In genomic region chr16:34063313-34063712, GRCm38 (mm10) we compare ENCODE assay signal across 17 mouse cellular contexts.
A peak's percentile ranks its signal among the peaks of the same experiment; 100 is the strongest.
DNase-seq lines count a peak whose midpoint lies in the region; ATAC-seq lines count a peak whose summit lies in the region.
"Had no signal": no experiment of that assay in that cellular context is flagged by ENCODE, and none has a peak within 500 bp of the region (broad histone marks: within the 10 kb centered on the region; RNA-seq: fewer than 3 reads in every experiment).

No protein-coding gene starts in this region.

- no peak overlapping the region for H3K27ac ChIP-seq in forebrain, embryonic 14.5 days (ENCODE audit: low read depth, low read length)
- no peak overlapping the region for H3K27ac ChIP-seq in forebrain, embryonic 15.5 days (replicated peaks)
- 0 out of 2 replicates have a peak overlapping the region, but pooled peaks have one; percentile 26 for H3K27ac ChIP-seq in midbrain, embryonic 14.5 days (replicated peaks; ENCODE audit: low read depth, low read length)
- H3K27ac ChIP-seq in midbrain, embryonic 16.5 days (ENCODE audit: low read length), result no peak overlapping the region
- H3K27ac ChIP-seq: stomach, embryonic 15.5 days had no signal

- H3K4me2 ChIP-seq in forebrain, embryonic 14.5 days (ENCODE audit: low read length), result no peak overlapping the region
- no peak overlapping the region for H3K4me2 ChIP-seq in forebrain, embryonic 15.5 days (replicated peaks)
- no peak overlapping the region for H3K4me2 ChIP-seq in midbrain, embryonic 14.5 days (ENCODE audit: low read length)
- no peak overlapping the region for H3K4me2 ChIP-seq in midbrain, embryonic 16.5 days (ENCODE audit: low read length)
- H3K4me2 ChIP-seq: stomach, embryonic 15.5 days had no signal

- H3K36me3 ChIP-seq in forebrain, embryonic 14.5 days (ENCODE audit: control insufficient read depth, insufficient read depth, low read length), result no peaks in the 10 kb centered on the region
- H3K36me3 ChIP-seq in forebrain, embryonic 15.5 days, result no peaks in the 10 kb centered on the region
- no peaks in the 10 kb centered on the region for H3K36me3 ChIP-seq in midbrain, embryonic 14.5 days (ENCODE audit: control insufficient read depth, insufficient read depth, low read length)
- no peaks in the 10 kb centered on the region for H3K36me3 ChIP-seq in midbrain, embryonic 16.5 days (ENCODE audit: control insufficient read depth, insufficient read depth, low read length)
- H3K36me3 ChIP-seq: stomach, embryonic 15.5 days had no signal

- H3K4me1 ChIP-seq in forebrain, embryonic 14.5 days (ENCODE audit: control insufficient read depth, insufficient read depth, low read length), result no peaks in the 10 kb centered on the region
- peaks cover 4% of the 10 kb centered on the region; the same call in 1 of the 2 replicates for H3K4me1 ChIP-seq in forebrain, embryonic 15.5 days
- no peaks in the 10 kb centered on the region for H3K4me1 ChIP-seq in midbrain, embryonic 14.5 days (ENCODE audit: control insufficient read depth, insufficient read depth, low read length)
- no peaks in the 10 kb centered on the region for H3K4me1 ChIP-seq in midbrain, embryonic 16.5 days (ENCODE audit: control insufficient read depth, insufficient read depth, low read length)

- ATAC-seq in forebrain, embryonic 14.5 days, result peak; percentile 44; the same call in 1 of the 2 replicates
- no peak; the same call in 1 of the 2 replicates for ATAC-seq in forebrain, embryonic 15.5 days (replicated peaks)
- ATAC-seq in midbrain, embryonic 14.5 days (ENCODE audit: low FRiP score, low TSS enrichment), result no peak
- no peak for ATAC-seq in midbrain, embryonic 16.5 days
- ATAC-seq: intestine, embryonic 16.5 days had no signal

- H3K9me3 ChIP-seq in forebrain, embryonic 14.5 days (replicated peaks; ENCODE audit: control insufficient read depth, low read length), result no peaks in the 10 kb centered on the region
- H3K9me3 ChIP-seq in forebrain, embryonic 15.5 days, result no peaks in the 10 kb centered on the region
- H3K9me3 ChIP-seq in midbrain, embryonic 14.5 days (ENCODE audit: control insufficient read depth, low read length), result no peaks in the 10 kb centered on the region
- H3K9me3 ChIP-seq in midbrain, embryonic 16.5 days (replicated peaks; ENCODE audit: control insufficient read depth, low read length, poor library complexity, severe bottlenecking), result no peaks in the 10 kb centered on the region
- H3K9me3 ChIP-seq: stomach, embryonic 15.5 days had no signal

- no peaks in the 10 kb centered on the region for H3K27me3 ChIP-seq in forebrain, embryonic 14.5 days (replicated peaks; ENCODE audit: control insufficient read depth, insufficient read depth, low read length)
- H3K27me3 ChIP-seq in forebrain, embryonic 15.5 days, result no peaks in the 10 kb centered on the region
- no peaks in the 10 kb centered on the region for H3K27me3 ChIP-seq in midbrain, embryonic 14.5 days (ENCODE audit: control insufficient read depth, insufficient read depth, low read length)
- H3K27me3 ChIP-seq in midbrain, embryonic 16.5 days (ENCODE audit: control insufficient read depth, insufficient read depth, low read depth, low read length), result no peaks in the 10 kb centered on the region
- H3K27me3 ChIP-seq: stomach, embryonic 15.5 days had no signal

- peak; percentile 46 for DNase-seq in forebrain, embryonic 14.5 days (ENCODE audit: low spot score)
- DNase-seq in midbrain, embryonic 14.5 days, result peak; percentile 27
- peak; percentile 41 to 46 for DNase-seq in cerebellum, postnatal 36 days
- DNase-seq in layer of hippocampus, adult 9-11 months, result no peak
- DNase-seq in right cerebral cortex, adult 18-20 months, result no peak
- DNase-seq in right cerebral cortex, adult 2 months (ENCODE audit: low spot score in 2 of 2), result no peak
- DNase-seq: embryo, embryonic 11 days; heart, postnatal 14 days; kidney, postnatal 25 days; layer of hippocampus, postnatal 36 days; liver; lung, adult 2 months; thymus, postnatal 36 days had no signal

- no peak overlapping the region for H3K4me3 ChIP-seq in forebrain, embryonic 14.5 days (ENCODE audit: low read depth, low read length)
- H3K4me3 ChIP-seq in forebrain, embryonic 15.5 days, result no peak overlapping the region
- H3K4me3 ChIP-seq in midbrain, embryonic 14.5 days (replicated peaks; ENCODE audit: low read depth, low read length), result no peak overlapping the region
- no peak overlapping the region for H3K4me3 ChIP-seq in midbrain, embryonic 16.5 days (ENCODE audit: low read depth, low read length)
- H3K4me3 ChIP-seq: stomach, embryonic 15.5 days had no signal

- WGBS in forebrain, embryonic 14.5 days, result 65% methylated on average over 4 of the region's 4 CpGs
- WGBS in forebrain, embryonic 15.5 days, result 46% methylated on average over 4 of the region's 4 CpGs
- 60% methylated on average over 4 of the region's 4 CpGs for WGBS in midbrain, embryonic 14.5 days
- WGBS in midbrain, embryonic 16.5 days, result 62% methylated on average over 4 of the region's 4 CpGs

- no peak overlapping the region for H3K9ac ChIP-seq in forebrain, embryonic 14.5 days (ENCODE audit: low read length)
- no peak overlapping the region for H3K9ac ChIP-seq in forebrain, embryonic 15.5 days (replicated peaks)
- H3K9ac ChIP-seq in midbrain, embryonic 14.5 days (replicated peaks; ENCODE audit: low read length), result no peak overlapping the region
- no peak overlapping the region for H3K9ac ChIP-seq in midbrain, embryonic 16.5 days (ENCODE audit: low read depth, low read length)
- H3K9ac ChIP-seq: stomach, embryonic 15.5 days had no signal

Comparison
In these comparisons a context has a peak if more than half of its experiments do, and no peak if none do; other contexts are left out.
1. DNase-seq: peak in forebrain, embryonic 14.5 days (single experiment), midbrain, embryonic 14.5 days (single experiment) and cerebellum, postnatal 36 days (2 of 2); none in layer of hippocampus, adult 9-11 months (single experiment), right cerebral cortex, adult 18-20 months (single experiment) and right cerebral cortex, adult 2 months (0 of 2).